Mouse (Mus musculus) c-Kit-positive CD71-positive TER-119-negative erythroid progenitor cells, embryonic 14.5 days (primary cell): ENCODE results near the gene Ptpa.

Experiments used
- DNase-seq: peaks from one replicate; pipeline ENCODE4 v3.0.0-alpha.2; 2013; ENCODE audit warnings: low read depth

Gene Ptpa

GRCm38 (mm10) chr2:30437791-30438190 is 22.0 kb downstream of the Ptpa start:
- DNase-seq: no peak

GRCm38 (mm10) chr2:30439631-30440030 is 23.8 kb downstream of the Ptpa start:
- no peak for DNase-seq

- no peak for DNase-seq
These were observed 24.4 kb downstream of the Ptpa start for GRCm38 (mm10) chr2:30440211-30440700.

GRCm38 (mm10) chr2:30440701-30441517 is 25.1 kb downstream of the Ptpa start:
- DNase-seq: peak; percentile 63

GRCm38 (mm10) chr2:30441518-30442497 is 26.0 kb downstream of the Ptpa start:
- DNase-seq: no peak

GRCm38 (mm10) chr2:30442498-30442890 is 26.7 kb downstream of the Ptpa start:
- no peak for DNase-seq

GRCm38 (mm10) chr2:30443281-30443680 is 27.4 kb downstream of the Ptpa start:
- no peak for DNase-seq

- DNase-seq: no peak
These were observed 28.2 kb downstream of the Ptpa start for GRCm38 (mm10) chr2:30444006-30444405.

- DNase-seq: no peak
These were observed 28.6 kb downstream of the Ptpa start for GRCm38 (mm10) chr2:30444450-30444849.

- no peak for DNase-seq
These were observed 29.5 kb downstream of the Ptpa start for GRCm38 (mm10) chr2:30445312-30445711.

- DNase-seq: no peak
These were observed 31.3 kb downstream of the Ptpa start for GRCm38 (mm10) chr2:30446891-30447826.

GRCm38 (mm10) chr2:30448371-30448770 is 32.5 kb downstream of the Ptpa start:
- no peak for DNase-seq

- no peak for DNase-seq
These were observed 34.7 kb downstream of the Ptpa start for GRCm38 (mm10) chr2:30450530-30450929.

- DNase-seq: no peak
These were observed 35.7 kb downstream of the Ptpa start for GRCm38 (mm10) chr2:30451525-30451924.

- no peak for DNase-seq
These were observed 37.7 kb downstream of the Ptpa start for GRCm38 (mm10) chr2:30453570-30453969.

- DNase-seq: no peak
These were observed 38.7 kb downstream of the Ptpa start for GRCm38 (mm10) chr2:30454587-30454986.

- DNase-seq: no peak
These were observed 40.5 kb downstream of the Ptpa start for GRCm38 (mm10) chr2:30456104-30456980.

- DNase-seq: no peak
These were observed 42.5 kb downstream of the Ptpa start for GRCm38 (mm10) chr2:30458349-30458748.

GRCm38 (mm10) chr2:30459241-30459640 is 43.4 kb downstream of the Ptpa start:
- DNase-seq: no peak

GRCm38 (mm10) chr2:30463341-30463761 is 47.5 kb downstream of the Ptpa start:
- DNase-seq: no peak
